7 mouse cellular contexts compared by ENCODE assay signal in the genomic region with DNA sequence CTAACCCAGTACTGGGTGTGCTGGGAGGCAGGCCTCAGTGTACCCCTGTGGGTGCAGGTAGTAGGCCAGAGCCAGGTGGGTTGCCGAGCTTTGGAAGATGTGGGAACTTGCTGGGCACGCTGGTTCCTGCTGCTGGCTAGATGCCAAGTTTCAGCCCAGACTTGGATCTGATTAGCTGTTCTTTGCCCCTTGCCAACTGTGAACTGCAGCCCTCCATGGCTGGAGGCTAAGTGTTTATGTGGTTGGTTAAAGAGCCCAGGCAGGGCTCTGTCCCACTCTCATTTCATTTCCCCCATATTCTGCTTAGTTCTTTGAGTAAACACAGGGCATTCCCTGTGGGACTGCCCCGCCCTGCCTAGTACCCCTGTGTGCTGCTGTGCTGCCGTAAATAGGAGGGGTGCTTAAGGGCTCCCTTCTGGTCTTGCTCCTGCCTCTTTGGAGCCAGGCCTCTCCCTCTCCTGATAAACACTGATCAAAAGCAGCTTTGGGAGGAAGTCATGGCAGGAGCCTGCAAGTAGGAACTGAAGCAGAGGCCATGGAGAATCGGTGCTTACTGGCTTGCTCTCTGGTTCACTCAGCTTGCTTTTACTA.
A peak's percentile ranks its signal among the peaks of the same experiment; 100 is the strongest.
DNase-seq lines count a peak whose midpoint lies in the region; ATAC-seq lines count a peak whose summit lies in the region.

No protein-coding gene starts in this region.

- intact Hi-C loops in left cerebral cortex, postnatal 4 days (cut with DNase I): no loop called here
- intact Hi-C loops in left cerebral cortex, postnatal 36 days (cut with DNase I): no loop called here

- 30% methylated on average over 5 of the region's 5 CpGs for WGBS in embryonic facial prominence, embryonic 14.5 days
- WGBS in intestine, embryonic 14.5 days: 17% methylated on average over 5 of the region's 5 CpGs

- H3K4me3 ChIP-seq in embryonic facial prominence, embryonic 14.5 days (ENCODE audit: low read depth, low read length): no peak overlapping the region
- H3K4me3 ChIP-seq in intestine, embryonic 14.5 days (ENCODE audit: low read depth, low read length): no peak overlapping the region

- H3K27me3 ChIP-seq in embryonic facial prominence, embryonic 14.5 days (replicated peaks; ENCODE audit: control insufficient read depth, insufficient read depth, low read length): no peaks in the 10 kb centered on the region
- H3K27me3 ChIP-seq in intestine, embryonic 14.5 days (replicated peaks; ENCODE audit: control insufficient read depth, insufficient read depth, low read length): no peaks in the 10 kb centered on the region

- H3K9me3 ChIP-seq in embryonic facial prominence, embryonic 14.5 days (ENCODE audit: control insufficient read depth, low read length): no peaks in the 10 kb centered on the region
- no peaks in the 10 kb centered on the region for H3K9me3 ChIP-seq in intestine, embryonic 14.5 days (ENCODE audit: control insufficient read depth, low read length)

- peak overlapping the region; percentile 32; the same call in 1 of the 2 replicates for H3K9ac ChIP-seq in embryonic facial prominence, embryonic 14.5 days (ENCODE audit: low read depth, low read length)
- no peak overlapping the region for H3K9ac ChIP-seq in intestine, embryonic 14.5 days (ENCODE audit: low read length)

- H3K4me2 ChIP-seq in embryonic facial prominence, embryonic 14.5 days (ENCODE audit: low read depth, low read length): no peak overlapping the region
- H3K4me2 ChIP-seq in intestine, embryonic 14.5 days (ENCODE audit: low read length): no peak overlapping the region; the same call in 1 of the 2 replicates

- ATAC-seq in embryonic facial prominence, embryonic 14.5 days (ENCODE audit: low read depth): peak; percentile 34
- no peak for ATAC-seq in intestine, embryonic 14.5 days (replicated peaks; ENCODE audit: low FRiP score, low TSS enrichment, low read depth)
- ATAC-seq in megakaryocyte progenitor cell, adult 5-6 weeks (replicated peaks; ENCODE audit: poor library complexity): no peak

- DNase-seq in left cerebral cortex, postnatal 4 days: peak; percentile 70
- no peak for DNase-seq in left cerebral cortex, postnatal 36 days (ENCODE audit: low spot score in 2 of 2)
- DNase-seq in embryonic facial prominence, embryonic 14.5 days (ENCODE audit: low spot score): peak; percentile 85
- DNase-seq in intestine, embryonic 14.5 days (ENCODE audit: low spot score): no peak
- peak; percentile 46 for DNase-seq in lung, postnatal 36 days
- no peak for DNase-seq in thymus, postnatal 10 days (ENCODE audit: low spot score in 2 of 2)

- H3K36me3 ChIP-seq in embryonic facial prominence, embryonic 14.5 days (ENCODE audit: control insufficient read depth, insufficient read depth, low read length): no peaks in the 10 kb centered on the region
- H3K36me3 ChIP-seq in intestine, embryonic 14.5 days (ENCODE audit: control insufficient read depth, insufficient read depth, low read length): no peaks in the 10 kb centered on the region

- peak overlapping the region; percentile 50 for H3K27ac ChIP-seq in embryonic facial prominence, embryonic 14.5 days (replicated peaks; ENCODE audit: low read depth, low read length)
- peak overlapping the region; percentile 10; the same call in 1 of the 2 replicates for H3K27ac ChIP-seq in intestine, embryonic 14.5 days (ENCODE audit: low read depth)

- H3K4me1 ChIP-seq in embryonic facial prominence, embryonic 14.5 days (ENCODE audit: control insufficient read depth, insufficient read depth, low read length): peaks cover 93% of the 10 kb centered on the region
- peaks cover 94% of the 10 kb centered on the region for H3K4me1 ChIP-seq in intestine, embryonic 14.5 days (replicated peaks; ENCODE audit: control insufficient read depth, insufficient read depth, low read length)

Comparison
In these comparisons a context has a peak if more than half of its experiments do, and no peak if none do; other contexts are left out.
1. DNase-seq: peak in left cerebral cortex, postnatal 4 days (single experiment), embryonic facial prominence, embryonic 14.5 days (single experiment) and lung, postnatal 36 days (single experiment); none in left cerebral cortex, postnatal 36 days (0 of 2), intestine, embryonic 14.5 days (single experiment) and thymus, postnatal 10 days (0 of 2).